Mouse (Mus musculus): Measurements from ENCODE around the gene Rtn1.

- TF ChIP-seq EP300 (IDR thresholded peaks at IDR 0.05; ENCODE audit: low read depth) (no peak), CTCF (IDR thresholded peaks at IDR 0.05; ENCODE audit: low read depth) (no peak)
These were observed 24.5 kb upstream of the Rtn1 start for GRCm38 (mm10) chr12:72433241-72433865.
